Mouse (Mus musculus) mature B cell (primary cell): ENCODE data around the gene Sytl3.
"Not testable (repeated sequence)": the region's sequence is repeated elsewhere in the genome, so short reads cannot be mapped to it uniquely, and the experiment has no call there.

Experiments
- in situ Hi-C: fragments of 300-500 bp; cut with MboI; formaldehyde crosslinking; loops from 2 replicates; pipeline ENCODE4 v1.14.3; 2019

Gene Sytl3

GRCm38 (mm10) chr17:6691596-6691995 lies 32.7 kb downstream of the Sytl3 start:
- in situ Hi-C loops: loop anchor here (25.0 kb wide), 1 partner anchor 196 kb away; no protein-coding TSS in a partner anchor

- in situ Hi-C loops: loop anchor here (25.0 kb wide), 1 partner anchor 192 kb away; no protein-coding TSS in a partner anchor
Measured at GRCm38 (mm10) chr17:6695712-6696111, 36.8 kb downstream of the Sytl3 start.

GRCm38 (mm10) chr17:6696521-6696920 lies 37.6 kb downstream of the Sytl3 start:
- in situ Hi-C loops: loop anchor here (25.0 kb wide), 1 partner anchor 191 kb away; no protein-coding TSS in a partner anchor

GRCm38 (mm10) chr17:6697224-6697775 lies 38.4 kb downstream of the Sytl3 start:
- in situ Hi-C loops: loop anchor here (25.0 kb wide), 1 partner anchor 190 kb away; no protein-coding TSS in a partner anchor

- in situ Hi-C loops: loop anchor here (25.0 kb wide), 1 partner anchor 188 kb away; no protein-coding TSS in a partner anchor
Measured at GRCm38 (mm10) chr17:6699502-6699901, 40.6 kb downstream of the Sytl3 start.

GRCm38 (mm10) chr17:6700077-6700476 lies 41.2 kb downstream of the Sytl3 start:
- in situ Hi-C loops: not testable (repeated sequence)

GRCm38 (mm10) chr17:6702625-6703221 lies 43.8 kb downstream of the Sytl3 start:
- in situ Hi-C loops: not testable (repeated sequence)

- in situ Hi-C loops: not testable (repeated sequence)
Measured at GRCm38 (mm10) chr17:6703381-6704270, 44.7 kb downstream of the Sytl3 start.

GRCm38 (mm10) chr17:6706448-6706847 lies 47.6 kb downstream of the Sytl3 start:
- in situ Hi-C loops: not testable (repeated sequence)

- in situ Hi-C loops: not testable (repeated sequence)
Measured at GRCm38 (mm10) chr17:6707422-6707821, 48.5 kb downstream of the Sytl3 start.

- in situ Hi-C loops: not testable (repeated sequence)
Measured at GRCm38 (mm10) chr17:6708194-6708593, 49.3 kb downstream of the Sytl3 start.

GRCm38 (mm10) chr17:6713483-6713882 lies 54.6 kb downstream of the Sytl3 start:
- in situ Hi-C loops: not testable (repeated sequence)

- in situ Hi-C loops: not testable (repeated sequence)
Measured at GRCm38 (mm10) chr17:6713944-6714343, 55.1 kb downstream of the Sytl3 start.

- in situ Hi-C loops: loop anchor here (25.0 kb wide), 1 partner anchor 434 kb away; the partner anchor contains the start of gene Rps6ka2
Measured at GRCm38 (mm10) chr17:6727996-6728610, 69.2 kb downstream of the Sytl3 start.

- in situ Hi-C loops: loop anchor here (25.0 kb wide), 1 partner anchor 433 kb away; the partner anchor contains the start of gene Rps6ka2
Measured at GRCm38 (mm10) chr17:6729244-6729742, 70.4 kb downstream of the Sytl3 start.

GRCm38 (mm10) chr17:6731132-6731531 lies 72.2 kb downstream of the Sytl3 start:
- in situ Hi-C loops: loop anchor here (25.0 kb wide), 1 partner anchor 431 kb away; the partner anchor contains the start of gene Rps6ka2

GRCm38 (mm10) chr17:6731634-6732033 lies 72.7 kb downstream of the Sytl3 start:
- in situ Hi-C loops: loop anchor here (25.0 kb wide), 1 partner anchor 431 kb away; the partner anchor contains the start of gene Rps6ka2

- in situ Hi-C loops: loop anchor here (25.0 kb wide), 1 partner anchor 430 kb away; the partner anchor contains the start of gene Rps6ka2
Measured at GRCm38 (mm10) chr17:6732665-6733064, 73.8 kb downstream of the Sytl3 start.

- in situ Hi-C loops: loop anchor here (25.0 kb wide), 1 partner anchor 429 kb away; the partner anchor contains the start of gene Rps6ka2
Measured at GRCm38 (mm10) chr17:6733322-6733875, 74.5 kb downstream of the Sytl3 start.

- in situ Hi-C loops: loop anchor here (25.0 kb wide), 1 partner anchor 427 kb away; the partner anchor contains the start of gene Rps6ka2
Measured at GRCm38 (mm10) chr17:6734746-6735441, 76.0 kb downstream of the Sytl3 start.
